Mouse (Mus musculus) olfactory bulb, adult 2 months (tissue): ENCODE data around the gene Pdzrn4.

ENCODE experiments used
- CTCF ChIP-seq: fragments of 200-500 bp; IDR thresholded peaks from 2 replicates; pipeline ENCODE4 v1.5.1; 2012; ENCODE audit warnings: low read depth, mild to moderate bottlenecking, low read length, moderate library complexity; ENCODE audit not compliant: insufficient read depth
- POLR2A ChIP-seq: fragments of 200-500 bp; IDR thresholded peaks from 2 replicates; pipeline ENCODE4 v1.6.1; 2012; ENCODE audit warnings: mild to moderate bottlenecking, low read depth, low read length, moderate library complexity; ENCODE audit not compliant: insufficient read depth

GRCm38 (mm10) chr15:92599381-92599780, 202.7 kb downstream of the Pdzrn4 start:
- TF ChIP-seq POLR2A (no peak), CTCF (no peak)
